Mouse (Mus musculus) MEL (cell line): ENCODE data around the gene Mul1.

Source experiments
- EP300 ChIP-seq, 2 experiments: IDR thresholded peaks; 2 replicates each; pipeline ENCODE4 v1.6.1; 2011; ENCODE audit warnings: improper control_type of control experiment in 2 of 2, low read length in 2 of 2, low read depth in 1 of 2, mild to moderate bottlenecking in 1 of 2
- ETS1 ChIP-seq: IDR thresholded peaks from 2 replicates; pipeline ENCODE4 v1.6.1; 2012; ENCODE audit warnings: low read depth, mild to moderate bottlenecking, inconsistent platforms, low read length, improper control_type of control experiment, moderate library complexity
- GABPA ChIP-seq: IDR thresholded peaks from 2 replicates; pipeline ENCODE4 v1.6.1; 2012; ENCODE audit warnings: low read depth, mild to moderate bottlenecking, inconsistent platforms, low read length, improper control_type of control experiment, moderate library complexity
- GATA1 ChIP-seq: IDR thresholded peaks from 2 replicates; pipeline ENCODE4 v1.6.1; 2011; ENCODE audit warnings: low read depth, low read length, improper control_type of control experiment
- MAX ChIP-seq: IDR thresholded peaks from 2 replicates; pipeline ENCODE4 v1.6.1; 2011; ENCODE audit warnings: low read length, improper control_type of control experiment
- MYC ChIP-seq: IDR thresholded peaks from 2 replicates; pipeline ENCODE4 v1.6.1; 2011; ENCODE audit warnings: low read depth, mild to moderate bottlenecking, low read length, improper control_type of control experiment, moderate library complexity
- POLR2A ChIP-seq, 2 experiments: IDR thresholded peaks; 2 replicates each; pipeline ENCODE4 v1.6.1; 2011 to 2012; ENCODE audit warnings: low read length in 2 of 2, mild to moderate bottlenecking in 2 of 2, control low read depth in 1 of 2, improper control_type of control experiment in 1 of 2, low read depth in 1 of 2, moderate library complexity in 1 of 2; ENCODE audit not compliant: control insufficient read depth in 1 of 2, insufficient read depth in 1 of 2, poor library complexity in 1 of 2
- POLR2AphosphoS5 ChIP-seq: IDR thresholded peaks from 2 replicates; pipeline ENCODE4 v1.6.1; 2012; ENCODE audit warnings: low read depth, borderline replicate concordance, mild to moderate bottlenecking, inconsistent platforms, low read length, moderate library complexity, mixed read lengths
- SIN3A ChIP-seq: IDR thresholded peaks from 2 replicates; pipeline ENCODE4 v1.6.1; 2012; ENCODE audit warnings: low read length, improper control_type of control experiment, inconsistent platforms
- SMC3 ChIP-seq: IDR thresholded peaks from 2 replicates; pipeline ENCODE4 v1.6.1; 2011; ENCODE audit warnings: low read depth, low read length, improper control_type of control experiment
- UBTF ChIP-seq: IDR thresholded peaks from 2 replicates; pipeline ENCODE4 v1.6.1; 2012; ENCODE audit warnings: low read depth, mild to moderate bottlenecking, inconsistent platforms, low read length, improper control_type of control experiment, moderate library complexity, borderline replicate concordance; ENCODE audit not compliant: insufficient read depth
- USF1 ChIP-seq: IDR thresholded peaks from 2 replicates; pipeline ENCODE4 v1.6.1; 2014; ENCODE audit warnings: low read depth, mild to moderate bottlenecking, inconsistent platforms, low read length, improper control_type of control experiment, moderate library complexity

DNA sequence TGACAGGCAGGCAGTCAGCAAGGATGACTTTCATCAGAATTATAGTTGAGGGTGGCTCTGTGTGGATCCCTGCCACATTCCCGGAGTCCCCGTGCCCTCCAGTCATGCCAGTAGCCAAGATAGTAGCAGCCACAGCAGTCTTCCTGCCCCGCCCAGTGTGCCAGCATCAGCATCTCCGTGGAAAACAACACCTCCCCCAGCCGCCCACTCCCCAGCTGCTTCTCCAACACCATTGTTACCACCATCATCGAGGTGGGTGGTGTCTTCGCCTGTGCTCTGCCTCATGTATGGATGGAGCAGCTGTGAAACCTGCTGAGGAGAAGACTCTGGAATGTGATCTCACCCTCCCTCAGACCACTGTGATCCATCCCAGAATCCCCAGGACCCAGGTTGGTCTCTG is 45.1 kb downstream of the Mul1 start:
- TF ChIP-seq SIN3A (no peak), ETS1 (no peak), EP300 (IDR thresholded peaks at IDR 0.05; ENCODE audit: low read depth in 1 of 2, low read length in 2 of 2) (no peak), MAX (no peak), MYC (no peak), USF1 (no peak), UBTF (no peak), POLR2AphosphoS5 (no peak), SMC3 (no peak), POLR2A (IDR thresholded peaks at IDR 0.05; ENCODE audit: control insufficient read depth in 1 of 2, insufficient read depth in 1 of 2, low read depth in 1 of 2, low read length in 2 of 2, poor library complexity in 1 of 2) (no peak), GABPA (no peak), GATA1 (no peak)
